Mouse (Mus musculus): Measurements from ENCODE around the gene Dctn2.

GRCm38 (mm10) chr10:127226318-127226895 is 39.8 kb upstream of the Dctn2 start:
- TF ChIP-seq CTCF (IDR thresholded peaks at IDR 0.05) (peak; percentile 59), EP300 (IDR thresholded peaks at IDR 0.05) (no peak)

Measured in lung, postnatal 0 days (tissue).